Mouse (Mus musculus): ENCODE measurements around the gene Cbx7.

DNA sequence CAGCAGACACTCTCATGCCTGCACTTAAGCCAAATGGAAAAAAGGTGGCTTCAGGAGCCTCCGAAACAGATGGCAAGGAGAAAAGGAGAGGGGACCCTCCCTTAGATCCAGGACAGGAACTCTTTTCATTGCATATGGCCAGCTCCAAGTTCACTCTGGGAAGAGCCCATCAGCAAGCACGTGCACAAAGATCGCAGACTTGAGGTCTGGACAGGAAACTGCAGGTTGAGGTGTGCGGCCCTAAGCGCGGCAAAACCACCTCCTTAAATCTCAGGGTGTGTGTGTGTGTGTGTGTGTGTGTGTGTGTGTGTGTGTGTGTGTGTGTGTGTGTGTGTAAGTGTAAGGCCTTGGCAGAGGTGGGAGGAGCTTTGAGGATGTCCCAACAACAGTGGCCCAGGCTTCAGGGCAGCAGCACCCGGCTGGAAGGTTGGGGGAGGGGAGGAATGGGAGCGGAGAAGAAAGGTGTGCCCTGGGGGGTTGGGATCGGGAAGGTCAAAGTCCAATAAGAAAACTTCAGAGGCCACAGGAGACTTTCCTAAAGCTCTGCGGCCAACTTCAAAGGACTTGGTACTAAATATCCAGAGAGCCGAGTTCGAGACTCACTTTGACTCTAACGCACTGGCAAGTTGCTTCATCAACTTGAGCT is 39.3 kb downstream of the Cbx7 start:
- TF ChIP-seq POLR2A (IDR thresholded peaks at IDR 0.05; ENCODE audit: low read depth, low read length): no peak
- no peak for TF ChIP-seq CTCF (IDR thresholded peaks at IDR 0.05; ENCODE audit: extremely low read depth, insufficient read length, insufficient replicate concordance, low read depth, low read length)

All from small intestine, adult 2 months (tissue).